Mouse (Mus musculus) stomach, postnatal 0 days (tissue): ENCODE results near the gene Lrrc23.

ENCODE experiments used
- CTCF ChIP-seq: IDR thresholded peaks from 2 replicates; pipeline ENCODE4 v1.5.1; 2016; ENCODE audit warnings: antibody characterized with exemption, low read depth, mild to moderate bottlenecking, moderate library complexity
- EP300 ChIP-seq: optimal IDR thresholded peaks from 2 replicates; pipeline ENCODE3; 2016; ENCODE audit warnings: antibody characterized with exemption

DNA sequence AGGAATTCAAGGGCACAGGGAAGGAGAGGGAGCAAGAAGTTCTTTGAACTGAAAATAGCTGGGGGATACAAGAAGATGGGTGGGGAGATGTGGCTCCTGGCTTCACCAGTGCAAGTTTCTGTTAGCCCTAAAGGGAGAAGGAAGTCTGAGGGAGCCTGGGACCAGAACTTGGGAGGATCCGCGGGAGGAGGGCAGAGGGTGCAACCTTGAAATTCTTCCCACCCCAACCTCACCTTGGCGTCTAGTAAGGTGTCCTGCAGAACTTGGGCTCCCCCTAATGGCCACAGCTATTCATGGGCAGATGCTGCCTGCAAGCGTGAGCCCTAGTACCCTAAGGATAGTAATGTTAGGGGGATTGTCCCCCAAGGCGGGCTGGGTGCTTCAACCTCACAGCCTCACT, 20.3 kb downstream of the Lrrc23 start:
- TF ChIP-seq CTCF = peak; percentile 97
- TF ChIP-seq EP300 = no peak
